Mouse (Mus musculus): Measurements from ENCODE around the gene Dvl1.

DNA sequence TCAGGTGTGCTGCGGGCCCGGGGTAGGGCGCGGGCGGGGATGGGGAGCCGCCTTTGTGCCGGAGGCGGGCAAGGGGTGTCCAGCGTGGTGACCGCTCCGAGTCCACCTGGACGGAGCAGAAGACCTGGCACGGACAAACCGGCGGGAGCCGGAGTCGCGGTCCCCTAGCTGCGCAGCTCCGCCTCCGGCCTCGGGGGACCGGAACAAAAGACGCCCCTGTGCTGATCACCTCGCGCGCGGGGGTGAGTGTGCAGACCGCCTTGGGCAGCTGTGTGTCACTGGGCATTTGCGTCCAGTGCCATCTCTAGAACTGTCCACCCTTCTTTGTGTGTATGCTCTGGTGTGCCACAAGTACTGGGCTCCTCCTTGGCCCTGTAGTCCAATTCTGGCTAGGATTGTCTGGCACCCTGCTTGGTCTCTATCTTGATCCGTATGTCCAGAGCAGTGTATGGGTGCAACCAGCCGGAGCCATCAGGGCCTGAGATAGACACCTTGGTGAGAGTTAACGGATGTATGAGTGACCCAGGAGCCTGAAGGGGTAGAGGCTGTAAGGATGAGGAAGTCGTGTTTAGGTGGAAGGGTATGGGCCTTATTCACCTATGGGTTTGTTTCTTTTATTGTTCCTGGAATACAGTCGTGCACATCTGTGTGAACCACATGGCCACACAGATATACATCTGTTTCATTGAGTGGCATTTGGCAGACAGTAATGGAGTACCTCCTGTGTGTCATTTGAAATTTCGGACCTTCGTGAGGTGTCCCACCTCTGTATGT, 45.4 kb downstream of the Dvl1 start:
- TF ChIP-seq CTCF (IDR thresholded peaks at IDR 0.05; ENCODE audit: control insufficient read depth, insufficient read depth, insufficient replicate concordance, low read depth, low read length) (no peak), POLR2A (IDR thresholded peaks at IDR 0.05; ENCODE audit: control insufficient read depth, low read depth, low read length) (no peak)

All from testis, adult 2 months (tissue).